Mouse (Mus musculus) frontal cortex, adult 2 months (tissue): ENCODE data around the gene Gm32742. TPM values are rescaled to one million over a fixed set of nuclear protein-coding genes. Genes with fewer than 3 reads are reported as not detected.
"Not testable (repeated sequence)": the region's sequence is repeated elsewhere in the genome, so short reads cannot be mapped to it uniquely, and the experiment has no call there.

ENCODE experiments used
- DNase-seq, 2 experiments: peaks; one replicate each; pipeline ENCODE4 v3.0.0; 2022; ENCODE audit warnings: low spot score in 1 of 2; ENCODE audit errors: extremely low spot score in 1 of 2
- polyA plus RNA-seq: library from polyadenylated mRNA; depleted of rRNA; stranded (reverse); fragments of >200 nt; gene quantifications from 2 replicates; pipeline ENCODE4 v1.2.3, GENCODE M21; 2012

Gene Gm32742
- polyA plus RNA-seq, 1 experiment = not detected

GRCm38 (mm10) chr9:51161771-51162388, 3.4 kb downstream of the Gm32742 start:
- DNase-seq = peak; percentile 55 to 91

- DNase-seq = peak; percentile 30 to 91
Observed at GRCm38 (mm10) chr9:51152079-51152752, 13.1 kb downstream of the Gm32742 start.

- DNase-seq = no peak
Observed at GRCm38 (mm10) chr9:51147294-51147693, 18.0 kb downstream of the Gm32742 start.

GRCm38 (mm10) chr9:51146496-51146895, 18.8 kb downstream of the Gm32742 start:
- peak in 1 of 2 experiments; percentile 28 for DNase-seq

- no peak for DNase-seq
Observed at GRCm38 (mm10) chr9:51144218-51144617, 21.1 kb downstream of the Gm32742 start.

- no peak for DNase-seq
Observed at GRCm38 (mm10) chr9:51143437-51143836, 21.9 kb downstream of the Gm32742 start.

GRCm38 (mm10) chr9:51140711-51141110, 24.6 kb downstream of the Gm32742 start:
- no peak for DNase-seq

GRCm38 (mm10) chr9:51139401-51139800, 25.9 kb downstream of the Gm32742 start:
- DNase-seq = not testable (repeated sequence)

GRCm38 (mm10) chr9:51138301-51138700, 27.0 kb downstream of the Gm32742 start:
- DNase-seq = no peak

- DNase-seq = no peak
Observed at GRCm38 (mm10) chr9:51137836-51138235, 27.5 kb downstream of the Gm32742 start.

- no peak for DNase-seq
Observed at GRCm38 (mm10) chr9:51137432-51137831, 27.9 kb downstream of the Gm32742 start.

GRCm38 (mm10) chr9:51136985-51137384, 28.3 kb downstream of the Gm32742 start:
- DNase-seq = peak in 1 of 2 experiments; percentile 44

- DNase-seq = no peak
Observed at GRCm38 (mm10) chr9:51114767-51115166, 50.5 kb downstream of the Gm32742 start.

GRCm38 (mm10) chr9:51105751-51106150, 59.6 kb downstream of the Gm32742 start:
- no peak for DNase-seq

GRCm38 (mm10) chr9:51103808-51104514, 61.4 kb downstream of the Gm32742 start:
- DNase-seq = no peak

GRCm38 (mm10) chr9:51102963-51103807, 62.1 kb downstream of the Gm32742 start:
- peak in 1 of 2 experiments; percentile 48 for DNase-seq

GRCm38 (mm10) chr9:51101756-51102425, 63.4 kb downstream of the Gm32742 start, which contains the start of gene 4833427G06Rik:
4833427G06Rik (minus strand) TSS chr9:51102078.
- DNase-seq = peak in 1 of 2 experiments; percentile 16

GRCm38 (mm10) chr9:51096306-51096705, 69.0 kb downstream of the Gm32742 start:
- no peak for DNase-seq

GRCm38 (mm10) chr9:51093697-51094096, 71.6 kb downstream of the Gm32742 start:
- DNase-seq = no peak

- DNase-seq = no peak
Observed at GRCm38 (mm10) chr9:51081614-51082013, 83.7 kb downstream of the Gm32742 start.
